In genomic region chr16:49572485-49573170, GRCm38 (mm10) we compare ENCODE assay signal across 12 mouse cellular contexts.
DNase-seq lines count a peak whose midpoint lies in the region; ATAC-seq lines count a peak whose summit lies in the region.
"Had no signal": no experiment of that assay in that cellular context is flagged by ENCODE, and none has a peak within 500 bp of the region (broad histone marks: within the 10 kb centered on the region; RNA-seq: fewer than 3 reads in every experiment).

No protein-coding gene starts in this region.

- H3K27ac ChIP-seq in forebrain, embryonic 11.5 days (ENCODE audit: low read depth, low read length) = no peak overlapping the region
- H3K27ac ChIP-seq in midbrain, embryonic 11.5 days (ENCODE audit: low read depth, low read length) = no peak overlapping the region; the same call in 1 of the 2 replicates
- H3K27ac ChIP-seq: layer of hippocampus, adult 2 months; liver, embryonic 12.5 days had no signal

- H3K36me3 ChIP-seq in forebrain, embryonic 11.5 days (ENCODE audit: control insufficient read depth, insufficient read depth, low read length) = no peaks in the 10 kb centered on the region
- H3K36me3 ChIP-seq in midbrain, embryonic 11.5 days (ENCODE audit: control insufficient read depth, insufficient read depth, low read length) = no peaks in the 10 kb centered on the region
- H3K36me3 ChIP-seq: liver, embryonic 12.5 days had no signal

- H3K9ac ChIP-seq in forebrain, embryonic 11.5 days (ENCODE audit: low read length) = no peak overlapping the region
- H3K9ac ChIP-seq in midbrain, embryonic 11.5 days (ENCODE audit: low read length) = no peak overlapping the region
- H3K9ac ChIP-seq: liver, embryonic 12.5 days had no signal

- WGBS in forebrain, embryonic 11.5 days = 46% methylated on average over 12 of the region's 12 CpGs
- WGBS in midbrain, embryonic 11.5 days = 56% methylated on average over 12 of the region's 12 CpGs

- H3K4me2 ChIP-seq in forebrain, embryonic 11.5 days (ENCODE audit: low read depth, low read length, severe bottlenecking) = no peak overlapping the region
- H3K4me2 ChIP-seq in midbrain, embryonic 11.5 days = no peak overlapping the region
- H3K4me2 ChIP-seq: liver, embryonic 12.5 days had no signal

- H3K4me1 ChIP-seq in forebrain, embryonic 11.5 days (replicated peaks; ENCODE audit: control insufficient read depth, insufficient read depth, low read length) = no peaks in the 10 kb centered on the region
- no peaks in the 10 kb centered on the region for H3K4me1 ChIP-seq in midbrain, embryonic 11.5 days (ENCODE audit: control insufficient read depth, insufficient read depth, low read length)
- H3K4me1 ChIP-seq: liver, embryonic 12.5 days had no signal

- no peaks in the 10 kb centered on the region for H3K27me3 ChIP-seq in forebrain, embryonic 11.5 days (ENCODE audit: control insufficient read depth, insufficient read depth, low read length)
- no peaks in the 10 kb centered on the region for H3K27me3 ChIP-seq in midbrain, embryonic 11.5 days (ENCODE audit: control insufficient read depth, insufficient read depth, low read length)
- H3K27me3 ChIP-seq: liver, embryonic 12.5 days had no signal

- H3K9me3 ChIP-seq in forebrain, embryonic 11.5 days (ENCODE audit: control insufficient read depth, low read length) = no peaks in the 10 kb centered on the region
- no peaks in the 10 kb centered on the region for H3K9me3 ChIP-seq in midbrain, embryonic 11.5 days (ENCODE audit: control insufficient read depth, low read length)
- H3K9me3 ChIP-seq: liver, embryonic 12.5 days had no signal

- ATAC-seq in forebrain, embryonic 11.5 days (replicated peaks; ENCODE audit: low FRiP score) = peak; percentile 89
- peak; percentile 88 for ATAC-seq in midbrain, embryonic 11.5 days (ENCODE audit: low FRiP score)
- ATAC-seq: liver, embryonic 12.5 days had no signal

- H3K4me3 ChIP-seq in forebrain, embryonic 11.5 days (ENCODE audit: low read depth, low read length) = no peak overlapping the region
- no peak overlapping the region for H3K4me3 ChIP-seq in midbrain, embryonic 11.5 days (ENCODE audit: low read depth, low read length)
- H3K4me3 ChIP-seq: layer of hippocampus, adult 2 months; liver, embryonic 12.5 days had no signal

- DNase-seq in layer of hippocampus, adult 11-12 months (ENCODE audit: low spot score) = peak; percentile 12
- DNase-seq in layer of hippocampus, adult 8-10 months (ENCODE audit: low spot score in 2 of 2) = no peak
- peak; percentile 43 for DNase-seq in NIH3T3 (ENCODE audit: low read depth)
- no peak for DNase-seq in forebrain, embryonic 11.5 days (ENCODE audit: low spot score)
- DNase-seq in midbrain, embryonic 11.5 days (ENCODE audit: low spot score, missing footprints) = no peak
- no peak for DNase-seq in right cerebral cortex, postnatal 25 days
- no peak for DNase-seq in spleen, postnatal 10 days (ENCODE audit: low spot score in 2 of 2)
- DNase-seq: gastrocnemius, postnatal 10 days; heart, postnatal 36 days; thymus, adult 2 months had no signal

Comparison
In these comparisons a context has a peak if more than half of its experiments do, and no peak if none do; other contexts are left out.
1. DNase-seq: peak in layer of hippocampus, adult 11-12 months (single experiment) and NIH3T3 (single experiment); none in layer of hippocampus, adult 8-10 months (0 of 2), forebrain, embryonic 11.5 days (single experiment), midbrain, embryonic 11.5 days (single experiment), right cerebral cortex, postnatal 25 days (single experiment) and spleen, postnatal 10 days (0 of 2).